In the genomic region with DNA sequence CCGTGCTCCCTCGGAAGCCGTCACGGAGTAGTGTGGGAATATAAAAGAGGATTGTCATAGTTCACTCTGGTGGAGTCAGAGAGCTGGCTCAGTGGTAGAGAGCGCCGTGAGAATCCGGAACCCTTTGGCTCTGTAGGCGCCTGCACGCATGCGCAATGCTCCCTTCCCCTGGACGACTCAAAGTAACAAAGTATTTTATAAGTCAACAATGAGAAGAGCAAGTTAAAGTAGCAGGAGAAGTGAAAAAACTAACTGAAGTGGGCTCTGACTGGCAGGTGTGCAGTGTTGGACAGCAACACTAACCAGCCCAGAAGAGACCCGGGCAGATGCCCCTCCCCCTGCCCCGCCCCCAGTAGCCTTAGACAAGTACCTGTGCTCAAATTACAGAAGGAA, we compare ENCODE assay signal across 8 mouse cellular contexts. TPM values are rescaled to one million over a fixed set of nuclear protein-coding genes. Genes with fewer than 3 reads are reported as not detected.
DNase-seq lines count a peak whose midpoint lies in the region; ATAC-seq and TF ChIP-seq lines count a peak whose summit lies in the region.

No protein-coding gene starts in this region.

- peak; percentile 5 for DNase-seq in NIH3T3 (ENCODE audit: low read depth)
- peak; percentile 52 to 71 for DNase-seq in cerebellum, postnatal 10 days
- peak; percentile 54 to 71 for DNase-seq in frontal cortex, postnatal 25 days (ENCODE audit: low spot score in 2 of 2)
- DNase-seq in hindbrain, postnatal 0 days (ENCODE audit: low spot score) = peak; percentile 83
- DNase-seq in left cerebral cortex, adult 18-20 months (ENCODE audit: low spot score in 2 of 2) = peak; percentile 76 to 83
- DNase-seq in lung, postnatal 25 days (ENCODE audit: low spot score) = peak; percentile 92
- peak; percentile 82 to 85 for DNase-seq in right cerebral cortex, adult 2 months (ENCODE audit: low spot score in 2 of 2)
- DNase-seq in urinary bladder, postnatal 36 days (ENCODE audit: low spot score in 2 of 2) = peak; percentile 71 to 78

- peak overlapping the region; percentile 32 for H3K4me3 ChIP-seq in hindbrain, postnatal 0 days (ENCODE audit: low read length)

- H3K27me3 ChIP-seq in hindbrain, postnatal 0 days (ENCODE audit: insufficient read depth, low read length) = no peaks in the 10 kb centered on the region

- H3K27ac ChIP-seq in hindbrain, postnatal 0 days = peak overlapping the region; percentile 29; the same call in 1 of the 2 replicates

- H3K4me1 ChIP-seq in hindbrain, postnatal 0 days (ENCODE audit: insufficient read depth, low read length) = no peaks in the 10 kb centered on the region

- ATAC-seq in hindbrain, postnatal 0 days = peak; percentile 74; the same call in 1 of the 2 replicates

- H3K9me3 ChIP-seq in hindbrain, postnatal 0 days (ENCODE audit: low read length) = no peaks in the 10 kb centered on the region

- TF ChIP-seq CTCF in hindbrain, postnatal 0 days (IDR thresholded peaks at IDR 0.05; ENCODE audit: low read depth) = no peak

- H3K9ac ChIP-seq in hindbrain, postnatal 0 days (replicated peaks; ENCODE audit: low read length) = peak overlapping the region; percentile 41

- 9% methylated on average over 13 of the region's 13 CpGs for WGBS in hindbrain, postnatal 0 days

- peak overlapping the region; percentile 55 for H3K4me2 ChIP-seq in hindbrain, postnatal 0 days (ENCODE audit: low read depth, low read length)

- H3K36me3 ChIP-seq in hindbrain, postnatal 0 days (ENCODE audit: insufficient read depth, low read length) = no peaks in the 10 kb centered on the region

RNA-seq across cellular contexts. Expression of a gene that starts 31.5 kb away (rescaled TPM):
- 165 and 200 TPM in 2 replicates for total RNA-seq in hindbrain, postnatal 0 days (2014; rRNA removed)
- 212 and 223 TPM in 2 replicates for polyA plus RNA-seq in hindbrain, postnatal 0 days (2015; fragmentation: Nextera tagmentation; extraction: Ambion mirVana)
- total RNA-seq in left cerebral cortex, adult 18-20 months (2021) = 100 to 1,000 TPM; 155 to 156 TPM

RNA-seq across cellular contexts. Expression of a gene that starts 34.0 kb away (rescaled TPM):
- 4.9 and 10.0 TPM in 2 replicates for total RNA-seq in hindbrain, postnatal 0 days (2014; rRNA removed)
- polyA plus RNA-seq in hindbrain, postnatal 0 days (2015; fragmentation: Nextera tagmentation; extraction: Ambion mirVana) = 2.1 TPM in 2 replicates
- total RNA-seq in left cerebral cortex, adult 18-20 months (2021) = 1 to 10 TPM in 1 of 2 experiments, under 1 TPM in 1; 0.46 to 1.6 TPM

Comparison
In these comparisons a context has a peak if more than half of its experiments do, and no peak if none do; other contexts are left out.
1. Peak in every context shown above with its lines: DNase-seq, ATAC-seq, H3K4me3 ChIP-seq and H3K27ac ChIP-seq.
2. DNase-seq: peak in every context shown above with its lines; median percentile 92 in lung, postnatal 25 days; 84 in right cerebral cortex, adult 2 months; 83 in hindbrain, postnatal 0 days; 80 in left cerebral cortex, adult 18-20 months; 74 in urinary bladder, postnatal 36 days; 62 in frontal cortex, postnatal 25 days; 62 in cerebellum, postnatal 10 days; 5 in NIH3T3.